Mouse (Mus musculus) embryonic fibroblast, embryonic 13.5 days (primary cell): ENCODE data around the gene Cops8.

Experiments used
- CTCF ChIP-seq: IDR thresholded peaks from 2 replicates; pipeline ENCODE4 v1.5.1; 2011; ENCODE audit warnings: mild to moderate bottlenecking, control low read depth, low read length, moderate library complexity, borderline replicate concordance; ENCODE audit not compliant: insufficient read depth
- POLR2A ChIP-seq: IDR thresholded peaks from 2 replicates; pipeline ENCODE4 v1.6.1; 2011; ENCODE audit warnings: low read depth, mild to moderate bottlenecking, control low read depth, low read length, moderate library complexity

GRCm38 (mm10) chr1:90603561-90603887 is 743 bp downstream of the Cops8 start:
- TF ChIP-seq POLR2A = no peak
- no peak for TF ChIP-seq CTCF
